Mouse (Mus musculus) embryo, embryonic 9.5 days (tissue): ENCODE results near the gene Bicd1.

Source experiments
- DNase-seq: peaks from one replicate; pipeline ENCODE4 v3.0.0-alpha.2; 2017; ENCODE audit errors: extremely low spot score

The Bicd1 gene

DNA sequence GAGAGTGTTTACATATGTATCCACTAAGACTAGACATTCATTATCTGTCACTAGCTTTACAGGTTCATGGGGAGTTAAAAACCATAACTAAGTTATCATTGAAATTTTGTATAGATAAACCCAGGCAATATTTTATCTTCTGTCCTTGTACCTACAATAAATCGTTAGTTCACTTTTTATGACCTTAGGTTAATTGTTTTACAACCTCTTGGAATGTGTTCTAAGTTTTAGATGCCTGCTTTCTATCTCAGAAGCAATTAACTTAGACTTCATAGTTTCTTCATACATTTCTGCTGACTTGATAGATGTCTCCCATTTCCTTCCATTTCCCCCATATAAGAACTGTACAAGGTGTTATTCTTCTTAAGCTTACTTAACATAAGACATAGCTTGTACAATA, 158.5 kb downstream of the Bicd1 start:
- no peak for DNase-seq

DNA sequence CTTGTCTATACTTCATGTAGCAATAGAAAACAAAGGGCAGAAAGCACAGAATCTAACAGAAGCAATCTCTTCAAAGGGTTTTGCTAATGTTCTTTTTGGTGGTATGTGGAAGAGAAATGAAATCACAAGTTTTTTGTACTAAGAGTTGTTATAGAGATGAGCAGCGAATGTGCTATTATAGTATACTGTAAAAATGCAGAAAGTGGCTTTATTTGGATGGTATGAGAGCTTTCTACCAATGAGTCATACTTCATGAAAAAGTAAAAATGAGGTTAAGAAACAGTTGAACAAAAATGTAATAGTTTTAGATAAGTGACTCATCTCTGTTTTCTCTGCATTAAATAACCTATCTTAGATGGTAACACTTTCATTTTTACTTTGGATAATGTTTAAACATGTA, 165.6 kb downstream of the Bicd1 start:
- DNase-seq, result no peak

DNA sequence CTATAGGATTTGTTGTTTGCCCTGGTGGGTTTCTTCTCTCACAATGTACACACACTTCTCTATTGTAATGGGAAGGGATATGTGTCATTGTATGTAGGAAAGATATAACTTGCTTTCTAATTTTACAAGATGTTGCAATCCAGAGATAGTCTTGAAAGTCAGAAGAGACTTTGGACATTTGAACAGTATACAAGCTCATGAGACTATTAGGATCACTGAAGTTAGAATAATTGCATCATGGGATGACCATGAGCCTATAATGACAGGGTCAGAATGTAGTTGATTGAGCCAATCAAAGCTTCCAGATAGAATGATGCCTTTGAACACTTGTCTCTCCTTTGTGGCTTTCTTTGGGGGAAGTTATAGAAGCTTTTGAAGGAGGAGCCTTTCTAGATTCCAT, 171.4 kb downstream of the Bicd1 start:
- DNase-seq, result no peak

DNA sequence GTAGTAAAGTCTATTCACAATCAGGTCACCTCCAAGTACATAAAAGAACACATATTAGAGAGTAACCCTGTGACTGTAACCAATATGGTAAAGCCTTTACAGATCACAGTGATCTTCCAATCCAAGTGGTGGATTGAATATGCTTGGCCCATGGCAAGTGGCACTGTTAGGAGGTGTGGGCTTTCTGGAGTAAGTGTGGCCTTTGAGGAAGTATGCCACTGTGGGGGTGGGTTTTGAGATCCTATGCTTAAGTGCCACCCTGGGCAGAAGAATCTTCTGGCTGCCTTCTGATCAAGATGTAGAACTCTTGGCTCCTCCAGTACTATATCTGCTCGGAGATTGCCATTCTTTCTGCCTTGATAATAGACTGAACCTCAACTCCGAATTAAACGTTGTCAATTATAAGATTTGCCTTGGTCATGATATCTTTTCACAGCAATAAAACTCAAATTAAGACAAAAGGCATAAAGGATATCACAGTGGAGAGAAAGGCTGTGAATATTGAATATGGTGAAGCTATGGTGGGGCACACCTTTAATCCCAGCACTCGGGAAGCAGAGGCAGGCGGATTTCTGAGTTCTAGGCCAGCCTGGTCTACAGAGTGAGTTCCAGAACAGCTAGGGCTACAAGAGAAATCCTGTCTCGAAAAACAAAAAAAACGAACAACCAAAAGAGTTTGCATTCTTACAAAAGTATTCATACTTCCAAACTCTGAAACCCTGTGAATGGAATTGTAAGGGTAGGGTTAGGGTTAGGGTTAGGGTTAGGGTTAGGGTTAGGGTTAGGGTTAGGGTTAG, 177.2 kb downstream of the Bicd1 start:
- no peak for DNase-seq
